Mouse (Mus musculus) heart, adult 9 months (tissue): ENCODE results near the gene Dkc1.

Experiments
- DNase-seq, 2 experiments: peaks; one replicate each; pipeline ENCODE4 v3.0.0; 2022; ENCODE audit warnings: low spot score in 2 of 2

The Dkc1 gene

GRCm38 (mm10) chrX:75095369-75096162 is at the start of gene Dkc1:
TSS of gene Dkc1 (plus strand) at chrX:75095854.
- peak; percentile 93 to 95 for DNase-seq

- no peak for DNase-seq
Measured at GRCm38 (mm10) chrX:75045931-75046330, 49.7 kb upstream of the Dkc1 start.

GRCm38 (mm10) chrX:75046921-75047635 is 48.6 kb upstream of the Dkc1 start:
- peak; percentile 33 to 65 for DNase-seq

- DNase-seq: no peak
Measured at GRCm38 (mm10) chrX:75056120-75056775, 39.4 kb upstream of the Dkc1 start.

GRCm38 (mm10) chrX:75082351-75082750 is 13.3 kb upstream of the Dkc1 start:
- DNase-seq: no peak

GRCm38 (mm10) chrX:75083982-75084773 is 11.5 kb upstream of the Dkc1 start:
- DNase-seq: peak; percentile 1 to 23

GRCm38 (mm10) chrX:75084774-75085508 is 10.7 kb upstream of the Dkc1 start, which contains the start of gene Gab3:
TSS of gene Gab3 (minus strand) at chrX:75085458.
- peak; percentile 56 to 71 for DNase-seq

GRCm38 (mm10) chrX:75085654-75086053 is 10.0 kb upstream of the Dkc1 start:
- DNase-seq: no peak

GRCm38 (mm10) chrX:75096163-75096770 is 613 bp downstream of the Dkc1 start:
- peak in 1 of 2 experiments; percentile 13 for DNase-seq

- DNase-seq: no peak
Measured at GRCm38 (mm10) chrX:75098799-75099198, 3.1 kb downstream of the Dkc1 start.

GRCm38 (mm10) chrX:75102293-75102692 is 6.6 kb downstream of the Dkc1 start:
- DNase-seq: no peak

GRCm38 (mm10) chrX:75115550-75115949 is 19.9 kb downstream of the Dkc1 start:
- DNase-seq: no peak

GRCm38 (mm10) chrX:75125606-75126005 is 30.0 kb downstream of the Dkc1 start:
- no peak for DNase-seq

GRCm38 (mm10) chrX:75126893-75127292 is 31.2 kb downstream of the Dkc1 start:
- DNase-seq: no peak

- DNase-seq: peak in 1 of 2 experiments; percentile 31
Measured at GRCm38 (mm10) chrX:75128333-75128980, 32.8 kb downstream of the Dkc1 start.

- DNase-seq: peak in 1 of 2 experiments; percentile 11
Measured at GRCm38 (mm10) chrX:75129474-75129873, 33.8 kb downstream of the Dkc1 start.

GRCm38 (mm10) chrX:75130467-75131160 is 35.0 kb downstream of the Dkc1 start, which contains the start of gene Mpp1:
TSS of gene Mpp1 (minus strand) at chrX:75131016.
- peak; percentile 80 for DNase-seq

GRCm38 (mm10) chrX:75136938-75137337 is 41.3 kb downstream of the Dkc1 start:
- DNase-seq: no peak

- no peak for DNase-seq
Measured at GRCm38 (mm10) chrX:75137729-75138128, 42.1 kb downstream of the Dkc1 start.
